Mouse (Mus musculus): Measurements from ENCODE around the gene Ppp6r3. TPM values are rescaled to one million over a fixed set of nuclear protein-coding genes. Genes with fewer than 3 reads are reported as not detected.

Ppp6r3 gene
- total and polyA plus RNA-seq, 3 experiments = 84.7 to 115 (median 105) TPM

DNA sequence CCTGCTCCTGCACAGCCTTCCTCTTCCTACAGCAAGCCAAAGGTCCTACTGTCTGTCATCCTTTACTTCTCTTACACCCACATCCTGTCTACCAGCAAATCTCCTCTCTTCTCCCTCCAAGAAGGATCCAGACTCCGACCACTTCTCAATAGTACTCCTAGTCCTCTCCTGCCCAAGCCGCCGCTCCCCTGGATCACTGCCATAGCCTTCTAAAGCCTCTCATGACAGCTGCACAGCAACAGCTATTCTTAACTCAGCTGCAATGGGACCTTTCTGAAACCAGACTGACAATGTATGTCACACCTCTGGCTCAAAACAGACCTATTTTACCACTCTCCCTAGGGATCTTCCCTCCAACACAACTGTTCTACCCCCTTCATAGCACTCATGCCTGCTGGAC, 11.2 kb downstream of the Ppp6r3 start:
- TF ChIP-seq GATA2 (IDR thresholded peaks at IDR 0.05; ENCODE audit: borderline replicate concordance, low read depth, low read length) = no peak
- no peak for TF ChIP-seq TAL1 (conservative IDR thresholded peaks at IDR 0.05; ENCODE audit: low read depth, low read length)
- no peak for TF ChIP-seq POLR2AphosphoS5 (IDR thresholded peaks at IDR 0.05; ENCODE audit: insufficient replicate concordance, low read depth, low read length)
- TF ChIP-seq CTCF (IDR thresholded peaks at IDR 0.05; ENCODE audit: low read depth, low read length) = no peak
- Histone ChIP-seq H3K36me3 (replicated peaks) (peaks cover 53% of the 10 kb centered on the region), H3K9me3 (replicated peaks) (peaks cover 7% of the 10 kb centered on the region; the same call in 1 of the 2 replicates)

DNA sequence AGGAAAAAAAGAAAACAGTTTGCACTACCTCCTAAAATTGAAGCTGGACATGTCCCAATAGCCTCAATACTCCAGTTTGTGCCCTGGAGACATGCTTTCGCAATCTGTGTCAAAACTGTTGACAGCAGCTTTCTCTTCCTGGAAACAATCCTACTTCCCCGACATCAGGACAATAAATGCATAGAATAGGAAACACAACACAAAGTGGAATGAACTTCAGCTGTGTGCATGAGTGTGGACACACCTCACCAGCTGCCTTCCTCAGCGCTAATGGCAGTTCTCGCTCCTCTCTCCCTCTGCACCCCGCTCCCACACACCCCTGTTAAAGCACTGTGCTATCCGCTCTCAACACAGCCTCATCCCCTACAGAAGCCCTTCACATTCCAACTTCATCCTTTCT, 12.8 kb downstream of the Ppp6r3 start:
- H3K36me3 ChIP-seq (replicated peaks) = peaks cover 48% of the 10 kb centered on the region
- peaks cover 7% of the 10 kb centered on the region; the same call in 1 of the 2 replicates for H3K9me3 ChIP-seq (replicated peaks)
- no peaks in the 10 kb centered on the region for H3K27me3 ChIP-seq (ENCODE audit: insufficient read depth, low read length)
- DNase-seq (ENCODE audit: low spot score) = no peak
- peaks cover 9% of the 10 kb centered on the region for H3K4me1 ChIP-seq (ENCODE audit: insufficient read depth, low read depth, low read length)
- ATAC-seq (ENCODE audit: extremely low read depth, insufficient number of reproducible peaks, low FRiP score, poor library complexity, severe bottlenecking) = no peak
- no peak overlapping the region for H3K4me3 ChIP-seq (ENCODE audit: low read depth, low read length)
- TF ChIP-seq TAL1 (conservative IDR thresholded peaks at IDR 0.05; ENCODE audit: low read depth, low read length) = no peak
- no peak for TF ChIP-seq GATA1 (IDR thresholded peaks at IDR 0.05; ENCODE audit: borderline replicate concordance, low read length)

More for the DNA sequence above, 11.2 kb downstream of the Ppp6r3 start:
- no peaks in the 10 kb centered on the region for H3K27me3 ChIP-seq (ENCODE audit: insufficient read depth, low read length)
- ATAC-seq (ENCODE audit: extremely low read depth, insufficient number of reproducible peaks, low FRiP score, poor library complexity, severe bottlenecking) (no peak), DNase-seq (ENCODE audit: low spot score) (no peak)
- peaks cover 12% of the 10 kb centered on the region for H3K4me1 ChIP-seq (ENCODE audit: insufficient read depth, low read depth, low read length)
- no peak overlapping the region for H3K4me3 ChIP-seq (ENCODE audit: low read depth, low read length)

DNA sequence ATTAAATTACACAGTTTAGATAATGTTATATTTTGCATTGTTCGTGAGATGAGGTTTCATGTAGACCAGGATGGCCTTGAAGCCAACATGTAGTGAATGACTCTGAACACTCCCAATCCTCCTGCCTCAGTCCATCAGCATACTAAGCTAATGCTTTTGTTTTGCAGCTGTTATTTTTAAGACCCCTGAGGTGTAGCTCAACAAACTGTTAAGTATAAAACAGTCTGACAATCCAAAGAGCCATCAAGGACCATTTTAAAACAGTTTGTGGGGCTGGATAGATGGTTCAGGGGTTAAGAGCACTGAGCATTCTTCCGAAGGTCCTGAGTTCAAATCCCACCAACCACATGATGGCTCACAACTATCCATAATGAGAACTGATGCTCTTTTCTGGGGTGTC, 13.3 kb downstream of the Ppp6r3 start:
- peaks cover 50% of the 10 kb centered on the region for H3K36me3 ChIP-seq (replicated peaks)

DNA sequence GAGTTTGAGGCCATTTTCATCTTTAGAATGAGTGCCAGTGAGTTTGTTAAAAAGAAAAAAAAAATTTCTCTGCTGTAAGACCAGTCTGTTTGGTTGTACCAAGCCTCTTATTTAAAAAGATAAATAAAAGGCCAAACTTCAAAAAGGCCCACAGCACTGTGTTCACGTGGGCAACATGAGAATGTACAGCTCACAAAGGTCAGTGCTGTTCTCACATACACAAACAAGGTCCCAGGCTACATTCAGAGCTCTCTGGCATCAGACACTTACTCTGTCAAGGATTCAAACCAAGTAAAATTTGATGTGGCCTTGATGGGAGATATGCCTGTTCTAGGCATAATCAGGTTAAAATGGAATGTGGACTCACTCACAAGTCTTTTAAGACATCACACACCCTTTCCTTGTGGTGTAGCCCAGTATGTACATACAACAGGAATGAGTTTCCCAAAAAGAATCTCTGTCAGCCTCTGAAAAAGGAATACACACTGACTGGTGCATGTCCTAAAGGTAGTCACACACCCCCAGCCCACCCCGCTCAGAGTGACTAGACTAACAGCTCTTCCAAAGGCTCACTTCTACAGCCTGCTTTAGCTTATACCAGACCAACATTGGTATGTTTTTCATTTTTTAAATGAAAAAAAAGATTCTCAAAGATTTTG, 19.3 kb downstream of the Ppp6r3 start:
- Histone ChIP-seq H3K4me1 (ENCODE audit: insufficient read depth, low read depth, low read length) (no peaks in the 10 kb centered on the region; the same call in 1 of the 2 replicates), H3K9me3 (replicated peaks) (peaks cover 7% of the 10 kb centered on the region; the same call in 1 of the 2 replicates), H3K36me3 (replicated peaks) (peaks cover 17% of the 10 kb centered on the region), H3K4me3 (ENCODE audit: low read depth, low read length) (no peak overlapping the region), H3K27me3 (ENCODE audit: insufficient read depth, low read length) (no peaks in the 10 kb centered on the region)
- no peak for ATAC-seq (ENCODE audit: extremely low read depth, insufficient number of reproducible peaks, low FRiP score, poor library complexity, severe bottlenecking)
- TF ChIP-seq GATA1 (IDR thresholded peaks at IDR 0.05; ENCODE audit: borderline replicate concordance, low read length) (no peak), TAL1 (conservative IDR thresholded peaks at IDR 0.05; ENCODE audit: low read depth, low read length) (no peak), CTCF (IDR thresholded peaks at IDR 0.05; ENCODE audit: low read depth, low read length) (no peak), POLR2AphosphoS5 (IDR thresholded peaks at IDR 0.05; ENCODE audit: insufficient replicate concordance, low read depth, low read length) (no peak), GATA2 (IDR thresholded peaks at IDR 0.05; ENCODE audit: borderline replicate concordance, low read depth, low read length) (no peak)
- no peak for DNase-seq (ENCODE audit: low spot score)

More for the DNA sequence above, 13.3 kb downstream of the Ppp6r3 start:
- Histone ChIP-seq H3K9me3 (replicated peaks) (peaks cover 7% of the 10 kb centered on the region; the same call in 1 of the 2 replicates), H3K27me3 (ENCODE audit: insufficient read depth, low read length) (no peaks in the 10 kb centered on the region), H3K4me3 (ENCODE audit: low read depth, low read length) (no peak overlapping the region), H3K4me1 (ENCODE audit: insufficient read depth, low read depth, low read length) (peaks cover 9% of the 10 kb centered on the region)
- ATAC-seq (ENCODE audit: extremely low read depth, insufficient number of reproducible peaks, low FRiP score, poor library complexity, severe bottlenecking) = no peak
- no peak for DNase-seq (ENCODE audit: low spot score)
- TF ChIP-seq TAL1 (conservative IDR thresholded peaks at IDR 0.05; ENCODE audit: low read depth, low read length) (no peak), GATA2 (IDR thresholded peaks at IDR 0.05; ENCODE audit: borderline replicate concordance, low read depth, low read length) (no peak), POLR2AphosphoS5 (IDR thresholded peaks at IDR 0.05; ENCODE audit: insufficient replicate concordance, low read depth, low read length) (no peak), GATA1 (IDR thresholded peaks at IDR 0.05; ENCODE audit: borderline replicate concordance, low read length) (no peak), CTCF (IDR thresholded peaks at IDR 0.05; ENCODE audit: low read depth, low read length) (no peak)

DNA sequence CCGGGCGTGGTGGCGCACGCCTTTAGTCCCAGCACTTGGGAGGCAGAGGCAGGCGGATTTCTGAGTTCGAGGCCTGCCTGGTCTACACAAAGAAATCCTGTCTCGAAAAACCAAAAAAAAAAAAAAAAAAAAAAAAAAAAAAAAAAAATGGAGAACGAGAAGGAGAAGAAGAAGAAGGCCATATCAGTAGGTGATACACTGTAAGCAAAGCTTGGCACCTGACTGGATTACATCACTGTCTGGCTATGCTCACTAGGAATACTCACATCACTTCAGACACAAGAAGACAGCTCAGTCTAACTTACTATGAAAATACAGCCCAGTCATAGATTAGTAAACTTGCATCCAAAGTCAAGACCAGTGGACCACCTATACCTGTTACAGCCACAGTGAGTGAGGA, 20.8 kb downstream of the Ppp6r3 start:
- no peak for DNase-seq (ENCODE audit: low spot score)
- no peak for TF ChIP-seq POLR2AphosphoS5 (IDR thresholded peaks at IDR 0.05; ENCODE audit: insufficient replicate concordance, low read depth, low read length)
- no peak for TF ChIP-seq TAL1 (conservative IDR thresholded peaks at IDR 0.05; ENCODE audit: low read depth, low read length)
- TF ChIP-seq GATA1 (IDR thresholded peaks at IDR 0.05; ENCODE audit: borderline replicate concordance, low read length) = no peak
- TF ChIP-seq CTCF (IDR thresholded peaks at IDR 0.05; ENCODE audit: low read depth, low read length) = no peak
- no peak for TF ChIP-seq GATA2 (IDR thresholded peaks at IDR 0.05; ENCODE audit: borderline replicate concordance, low read depth, low read length)
- Histone ChIP-seq H3K36me3 (replicated peaks) (peaks cover 8% of the 10 kb centered on the region), H3K27me3 (ENCODE audit: insufficient read depth, low read length) (no peaks in the 10 kb centered on the region), H3K4me1 (ENCODE audit: insufficient read depth, low read depth, low read length) (no peaks in the 10 kb centered on the region; the same call in 1 of the 2 replicates), H3K9me3 (replicated peaks) (0 out of 2 replicates have a peak, but pooled peaks cover 1% of the 10 kb centered on the region), H3K4me3 (ENCODE audit: low read depth, low read length) (no peak overlapping the region)
- ATAC-seq (ENCODE audit: extremely low read depth, insufficient number of reproducible peaks, low FRiP score, poor library complexity, severe bottlenecking) = no peak

DNA sequence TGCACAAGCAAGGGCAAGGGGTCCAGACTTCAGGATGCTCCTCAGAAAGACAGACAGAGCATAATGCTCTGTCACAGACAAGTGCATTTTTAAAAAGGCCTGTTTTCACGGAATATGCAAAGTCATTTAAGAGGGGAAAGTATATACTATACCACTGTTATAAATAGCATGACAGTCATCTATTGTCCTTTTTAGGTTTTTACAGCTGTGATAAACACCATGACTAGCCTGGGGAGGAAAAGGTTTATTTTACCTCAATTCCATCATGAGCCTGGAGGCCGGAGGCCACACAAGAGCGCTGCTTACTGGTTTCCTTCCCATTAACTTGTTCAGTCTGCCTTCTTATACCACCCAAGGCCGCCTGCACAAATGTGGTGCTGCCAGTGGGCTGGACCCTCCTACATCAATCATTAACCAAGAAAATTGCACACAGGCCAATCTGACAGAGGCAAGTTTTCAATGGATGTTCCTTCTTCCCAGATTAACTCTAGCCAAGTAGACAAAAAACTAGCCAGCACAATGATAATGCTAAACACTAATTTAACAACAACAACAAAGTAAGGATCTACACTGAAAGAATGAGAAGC, 23.9 kb downstream of the Ppp6r3 start:
- Histone ChIP-seq H3K36me3 (replicated peaks) (peaks cover 15% of the 10 kb centered on the region), H3K4me3 (ENCODE audit: low read depth, low read length) (no peak overlapping the region), H3K9me3 (replicated peaks) (no peaks in the 10 kb centered on the region), H3K4me1 (ENCODE audit: insufficient read depth, low read depth, low read length) (no peaks in the 10 kb centered on the region), H3K27me3 (ENCODE audit: insufficient read depth, low read length) (no peaks in the 10 kb centered on the region)
- no peak for ATAC-seq (ENCODE audit: extremely low read depth, insufficient number of reproducible peaks, low FRiP score, poor library complexity, severe bottlenecking)
- TF ChIP-seq CTCF (IDR thresholded peaks at IDR 0.05; ENCODE audit: low read depth, low read length) (no peak), POLR2AphosphoS5 (IDR thresholded peaks at IDR 0.05; ENCODE audit: insufficient replicate concordance, low read depth, low read length) (no peak), GATA2 (IDR thresholded peaks at IDR 0.05; ENCODE audit: borderline replicate concordance, low read depth, low read length) (no peak), TAL1 (conservative IDR thresholded peaks at IDR 0.05; ENCODE audit: low read depth, low read length) (no peak), GATA1 (IDR thresholded peaks at IDR 0.05; ENCODE audit: borderline replicate concordance, low read length) (no peak)
- no peak for DNase-seq (ENCODE audit: low spot score)

Data from G1E (cell line).